Mouse (Mus musculus): ENCODE measurements at regions not wholly inside any gene's neighbourhood (a gene's known extent, or its start where the extent isn't known, plus 50 kb on each side); places are given as distances from the start of the nearest gene placed in this dataset.

DNA sequence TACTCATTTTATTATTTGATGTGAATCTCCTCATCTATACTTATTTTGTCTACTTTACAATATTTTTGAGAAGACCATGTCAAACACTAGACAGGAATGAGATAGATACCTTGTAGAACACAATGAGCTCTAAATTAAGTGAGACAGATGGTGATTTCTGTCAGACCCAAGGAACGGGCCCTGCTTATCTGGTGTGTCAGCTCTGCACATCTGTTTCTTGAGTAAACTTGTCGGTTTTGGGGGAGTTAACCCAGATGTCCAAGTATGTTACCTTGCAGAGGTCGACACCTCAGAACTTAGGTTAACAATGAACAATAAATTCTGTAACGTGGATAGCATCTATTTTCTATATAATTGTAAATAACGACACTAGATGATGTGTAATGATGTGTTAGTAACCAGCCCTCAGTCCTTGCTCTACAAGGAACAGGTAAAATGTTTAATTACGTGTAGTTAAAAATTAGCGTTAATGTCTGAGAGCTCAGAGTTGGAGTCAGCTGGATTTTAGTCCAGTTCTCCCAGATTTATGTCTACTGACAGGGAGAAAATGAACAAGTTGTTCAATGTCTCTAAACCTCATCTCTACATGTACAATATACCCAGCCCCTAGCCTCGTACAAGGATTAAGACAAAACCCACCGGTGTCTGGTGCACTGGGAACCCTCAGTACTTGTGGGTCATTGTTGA lies 64.6 kb upstream of the Picalm start:
- no peak overlapping the region for H3K4me3 ChIP-seq (replicated peaks in 1 of 3; ENCODE audit: low read depth in 2 of 3, low read length in 2 of 3, poor library complexity in 1 of 3)
- DNase-seq (ENCODE audit: extremely low read depth), result no peak
- no peaks in the 10 kb centered on the region for H3K27me3 ChIP-seq (replicated peaks)
- no peaks in the 10 kb centered on the region for H3K36me3 ChIP-seq (replicated peaks in 1 of 2; ENCODE audit: control insufficient read depth in 1 of 2, insufficient read depth in 1 of 2, low read length in 1 of 2)
- no peak overlapping the region for H3K4me2 ChIP-seq (ENCODE audit: insufficient read depth, low read depth, poor library complexity, severe bottlenecking)
- dilution Hi-C loops (cut with MboI; ENCODE audit: extremely low pct_ligation_motif_present, extremely low pct_unique_long_range_greater_than_20kb, low sequenced_read_pairs) (no loop called here), in situ Hi-C loops (cut with MboI; ENCODE audit: low pct_ligation_motif_present, low pct_unique_long_range_greater_than_20kb, low sequenced_read_pairs) (no loop called here)
- H3K79me2 ChIP-seq (replicated peaks; ENCODE audit: control insufficient read depth, extremely low read depth, insufficient read depth, poor library complexity, severe bottlenecking), result no peaks in the 10 kb centered on the region
- H3K4me1 ChIP-seq (ENCODE audit: control insufficient read depth in 1 of 2, insufficient read depth in 2 of 2), result peaks cover 5 to 23% of the 10 kb centered on the region in 2 experiments
- H3K9ac ChIP-seq (ENCODE audit: insufficient read depth, low read depth), result no peak overlapping the region
- TF ChIP-seq JUN (IDR thresholded peaks at IDR 0.05; ENCODE audit: insufficient read depth, low read depth, low read length) (no peak), NELFE (IDR thresholded peaks at IDR 0.05; ENCODE audit: low read depth, low read length) (no peak), SMC3 (IDR thresholded peaks at IDR 0.05; ENCODE audit: low read depth, low read length) (no peak), JUND (conservative IDR thresholded peaks at IDR 0.05; ENCODE audit: low read depth, low read length) (no peak), MAZ (IDR thresholded peaks at IDR 0.05; ENCODE audit: low read depth, low read length) (no peak), ZMIZ1 (IDR thresholded peaks at IDR 0.05; ENCODE audit: low read depth, low read length) (no peak), USF1 (IDR thresholded peaks at IDR 0.05; ENCODE audit: low read depth, low read length) (no peak), NRF1 (IDR thresholded peaks at IDR 0.05; ENCODE audit: low read depth, low read length) (no peak), GABPA (IDR thresholded peaks at IDR 0.05; ENCODE audit: insufficient replicate concordance, low read depth, low read length) (no peak), CHD1 (IDR thresholded peaks at IDR 0.05; ENCODE audit: low read depth, low read length) (no peak), BHLHE40 (IDR thresholded peaks at IDR 0.05; ENCODE audit: low read depth, low read length) (no peak), CHD2 (IDR thresholded peaks at IDR 0.05; ENCODE audit: low read length) (no peak), POLR2AphosphoS2 (IDR thresholded peaks at IDR 0.05; ENCODE audit: low read depth, low read length) (no peak)
- no peaks in the 10 kb centered on the region for H3K9me3 ChIP-seq (replicated peaks; ENCODE audit: low read length)
- no peak overlapping the region for H3K27ac ChIP-seq (ENCODE audit: insufficient read depth, low read depth)

GRCm38 (mm10) chr7:90066275-90066674 lies 63.7 kb upstream of the Picalm start:
- no peaks in the 10 kb centered on the region for H3K27me3 ChIP-seq (replicated peaks)
- dilution Hi-C loops (cut with MboI; ENCODE audit: extremely low pct_ligation_motif_present, extremely low pct_unique_long_range_greater_than_20kb, low sequenced_read_pairs) (no loop called here), in situ Hi-C loops (cut with MboI; ENCODE audit: low pct_ligation_motif_present, low pct_unique_long_range_greater_than_20kb, low sequenced_read_pairs) (no loop called here)
- H3K4me2 ChIP-seq (ENCODE audit: insufficient read depth, low read depth, poor library complexity, severe bottlenecking), result no peak overlapping the region
- no peaks in the 10 kb centered on the region for H3K36me3 ChIP-seq (replicated peaks in 1 of 2; ENCODE audit: control insufficient read depth in 1 of 2, insufficient read depth in 1 of 2, low read length in 1 of 2)
- no peak overlapping the region for H3K27ac ChIP-seq (ENCODE audit: insufficient read depth, low read depth)
- TF ChIP-seq PAX5 (IDR thresholded peaks at IDR 0.05; ENCODE audit: low read length) (no peak), ETS1 (conservative IDR thresholded peaks at IDR 0.05; ENCODE audit: low read depth, low read length) (no peak), CHD2 (IDR thresholded peaks at IDR 0.05; ENCODE audit: low read length) (no peak), GABPA (IDR thresholded peaks at IDR 0.05; ENCODE audit: insufficient replicate concordance, low read depth, low read length) (no peak), JUN (IDR thresholded peaks at IDR 0.05; ENCODE audit: insufficient read depth, low read depth, low read length) (no peak), ZMIZ1 (IDR thresholded peaks at IDR 0.05; ENCODE audit: low read depth, low read length) (no peak), CHD1 (IDR thresholded peaks at IDR 0.05; ENCODE audit: low read depth, low read length) (no peak), SIN3A (IDR thresholded peaks at IDR 0.05; ENCODE audit: low read length) (no peak), EP300 (IDR thresholded peaks at IDR 0.05; ENCODE audit: low read length) (no peak), MEF2A (IDR thresholded peaks at IDR 0.05; ENCODE audit: borderline replicate concordance, low read depth, low read length) (no peak), NRF1 (IDR thresholded peaks at IDR 0.05; ENCODE audit: low read depth, low read length) (no peak), RCOR1 (conservative IDR thresholded peaks at IDR 0.05; ENCODE audit: low read depth, low read length) (no peak), UBTF (IDR thresholded peaks at IDR 0.05; ENCODE audit: low read depth, low read length) (no peak), USF2 (conservative IDR thresholded peaks at IDR 0.05; ENCODE audit: low read depth, low read length) (no peak)
- peaks cover 0 to 14% of the 10 kb centered on the region in 2 experiments; a peak in 2 of 4 replicates for H3K4me1 ChIP-seq (ENCODE audit: control insufficient read depth in 1 of 2, insufficient read depth in 2 of 2)
- H3K79me2 ChIP-seq (replicated peaks; ENCODE audit: control insufficient read depth, extremely low read depth, insufficient read depth, poor library complexity, severe bottlenecking), result no peaks in the 10 kb centered on the region
- DNase-seq (ENCODE audit: extremely low read depth), result no peak
- no peak overlapping the region for H3K4me3 ChIP-seq (replicated peaks in 1 of 3; ENCODE audit: low read depth in 2 of 3, low read length in 2 of 3, poor library complexity in 1 of 3)
- no peaks in the 10 kb centered on the region for H3K9me3 ChIP-seq (replicated peaks; ENCODE audit: low read length)
- no peak overlapping the region for H3K9ac ChIP-seq (ENCODE audit: insufficient read depth, low read depth)

Measured in CH12.LX (cell line).